Mouse (Mus musculus): ENCODE results near the gene Laptm5.

DNA sequence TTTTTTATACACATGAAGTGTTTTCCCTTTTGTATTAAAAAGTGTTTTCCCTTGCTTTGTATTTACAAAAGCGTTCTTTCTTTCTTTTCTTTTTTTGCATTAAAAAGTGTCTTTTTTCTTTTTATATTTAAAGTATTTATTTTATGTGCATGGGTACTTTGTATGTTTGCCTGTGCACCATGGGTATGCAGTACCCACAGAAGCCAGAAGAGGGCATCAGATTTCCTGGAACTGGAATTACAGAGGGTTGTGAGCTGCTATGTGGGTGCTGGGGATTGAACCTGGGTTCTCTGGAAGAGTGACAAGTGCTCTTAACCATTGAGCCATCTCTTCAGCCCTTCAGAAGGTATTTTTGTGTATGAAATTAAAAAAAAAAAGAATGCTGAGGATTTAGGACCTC is 58.4 kb downstream of the Laptm5 start:
- TF ChIP-seq CTCF (IDR thresholded peaks at IDR 0.05; ENCODE audit: borderline replicate concordance, insufficient read depth, low read depth, low read length) (no peak), POLR2A (IDR thresholded peaks at IDR 0.05; ENCODE audit: borderline replicate concordance, insufficient read depth, low read length) (no peak)

Measured in cerebellum, adult 2 months (tissue).